Mouse (Mus musculus) pancreas, adult 10 weeks (tissue): ENCODE results near the gene Gm15128. TPM values are rescaled to one million over a fixed set of nuclear protein-coding genes. Genes with fewer than 3 reads are reported as not detected.

ENCODE experiments used
- polyA plus RNA-seq: library from polyadenylated mRNA; stranded (reverse); fragments of 350-450 nt; fragmentation: Illumina TruSeq; extraction: RNeasy Lipid Tissue Mini Kit (QIAGEN cat#74804); gene quantifications from one replicate; pipeline ENCODE4 v1.2.3, GENCODE M21; 2015; ENCODE audit warnings: low read depth, low replicate concordance; ENCODE audit not compliant: insufficient read depth

The Gm15128 gene
- not detected for polyA plus RNA-seq

GRCm38 (mm10) chrX:147765691-147766090, at the start of gene Gm15128:
Gene Gm15128, plus strand, starts transcription at chrX:147765991.

Other genes starting within 250 kb of the Gm15128 start
- 0.79 TPM for gene Lrch2, start 211.9 kb upstream of the Gm15128 start, polyA plus RNA-seq
- gene Gm15080, start 227.0 kb downstream of the Gm15128 start, polyA plus RNA-seq = not detected